Mouse (Mus musculus) right cerebral cortex, postnatal 25 days (tissue): ENCODE measurements around the gene Fam162a.
"Not testable (repeated sequence)": the region's sequence is repeated elsewhere in the genome, so short reads cannot be mapped to it uniquely, and the experiment has no call there.

Experiments
- DNase-seq: peaks from one replicate; pipeline ENCODE4 v3.0.0; 2022

The Fam162a gene

GRCm38 (mm10) chr16:36071450-36072379 is at the start of gene Fam162a, which contains the start of gene Ccdc58:
Fam162a (minus strand) TSS chr16:36071594.
Ccdc58 (plus strand) TSS chr16:36071685.
- DNase-seq = peak; percentile 91

GRCm38 (mm10) chr16:36115751-36116150 is 44.4 kb upstream of the Fam162a start:
- DNase-seq = not testable (repeated sequence)

DNA sequence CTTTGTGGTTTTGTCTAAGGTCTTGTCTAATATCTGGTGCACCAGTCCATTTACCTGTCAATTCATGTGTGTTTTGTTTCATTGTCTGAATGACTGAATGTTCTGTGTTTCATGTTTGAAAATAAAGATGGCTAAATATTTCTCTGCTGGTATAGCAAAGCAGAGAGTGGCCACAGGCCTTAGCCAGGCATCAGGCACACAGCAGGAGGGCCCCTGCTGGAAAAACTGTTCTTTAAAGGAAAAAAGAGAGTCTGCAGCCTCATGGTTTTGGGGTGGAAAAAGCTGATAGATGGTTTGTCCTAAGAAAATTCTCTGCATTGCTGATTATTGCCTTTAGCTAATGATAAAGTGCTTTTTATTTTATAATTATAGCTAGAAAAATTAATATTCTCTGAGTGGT is 40.1 kb upstream of the Fam162a start:
- DNase-seq = not testable (repeated sequence)

DNA sequence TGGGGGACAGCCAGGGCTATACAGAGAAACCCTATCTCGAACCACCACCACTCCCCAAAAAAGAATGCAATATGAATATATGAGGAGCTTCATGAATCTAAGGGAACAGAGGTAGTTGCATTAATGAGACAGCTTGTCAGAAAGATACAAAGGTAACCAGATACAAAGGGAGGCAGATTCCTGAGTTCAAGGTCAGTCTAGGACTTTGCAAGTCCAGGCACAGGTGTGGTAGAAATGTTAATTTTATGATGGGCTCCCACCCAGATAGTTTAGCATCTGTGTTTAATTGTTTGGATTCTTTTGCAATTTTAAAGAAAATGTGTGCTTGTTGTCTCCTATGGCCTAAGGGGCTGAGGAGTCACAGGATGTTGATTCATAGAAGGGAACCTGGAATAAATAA is 30.8 kb upstream of the Fam162a start:
- DNase-seq = no peak

DNA sequence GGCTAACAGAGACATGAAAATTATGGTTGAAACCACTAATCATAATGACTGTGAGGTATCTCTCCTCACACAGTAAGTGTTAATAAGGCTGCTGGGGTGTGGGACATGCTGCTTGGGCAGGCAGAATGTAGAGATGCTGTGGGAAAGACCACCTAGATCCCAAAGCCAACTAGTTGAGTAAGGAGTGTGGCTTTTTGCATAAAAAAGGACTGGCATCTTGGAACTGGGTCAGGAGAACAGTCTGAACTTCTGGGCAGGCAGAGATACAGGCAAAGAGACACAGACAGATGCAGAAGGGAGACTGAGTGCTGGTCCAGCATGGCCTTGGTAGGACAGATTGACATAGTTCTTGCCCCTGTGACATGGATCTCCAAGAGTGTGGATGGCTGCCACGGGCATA is 30.1 kb upstream of the Fam162a start:
- no peak for DNase-seq

DNA sequence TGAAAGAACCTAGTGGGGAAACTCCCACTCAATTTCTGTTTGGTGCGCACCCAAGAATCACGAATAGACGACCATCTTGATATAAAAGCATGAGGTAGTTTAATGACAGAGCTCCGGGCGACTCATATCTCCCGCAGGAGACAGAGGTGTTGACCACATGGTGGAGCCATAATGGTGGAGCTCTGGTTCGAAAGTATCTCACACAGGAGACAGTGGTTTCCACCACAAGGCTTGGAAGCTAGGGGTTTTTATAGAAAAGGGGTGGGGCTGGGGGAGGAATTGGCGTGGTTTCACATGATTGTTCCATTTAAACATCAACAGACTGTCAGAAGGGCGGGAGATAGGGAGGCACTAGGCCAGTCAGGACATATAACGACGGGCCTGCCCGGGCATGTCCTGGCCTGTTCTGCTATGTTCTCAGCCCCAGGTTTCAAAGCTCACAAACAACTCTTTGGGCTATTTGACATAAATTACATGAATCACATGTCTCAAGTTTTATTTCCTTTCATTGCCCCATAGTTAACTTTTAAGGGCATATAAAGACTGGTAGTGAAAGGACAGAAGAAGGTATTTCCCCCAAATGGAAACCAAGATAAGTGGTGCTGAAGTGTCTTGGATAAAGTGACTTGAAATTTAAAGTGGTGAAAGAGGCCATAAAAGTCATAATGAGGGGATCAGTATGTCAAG is 26.6 kb upstream of the Fam162a start:
- not testable (repeated sequence) for DNase-seq

- no peak for DNase-seq
Measured at GRCm38 (mm10) chr16:36094079-36094478, 22.7 kb upstream of the Fam162a start.

- DNase-seq = no peak
Measured at GRCm38 (mm10) chr16:36090785-36091509, 19.6 kb upstream of the Fam162a start.

- no peak for DNase-seq
Measured at GRCm38 (mm10) chr16:36089850-36090616, 18.6 kb upstream of the Fam162a start.

GRCm38 (mm10) chr16:36089065-36089464 is 17.7 kb upstream of the Fam162a start:
- no peak for DNase-seq

DNA sequence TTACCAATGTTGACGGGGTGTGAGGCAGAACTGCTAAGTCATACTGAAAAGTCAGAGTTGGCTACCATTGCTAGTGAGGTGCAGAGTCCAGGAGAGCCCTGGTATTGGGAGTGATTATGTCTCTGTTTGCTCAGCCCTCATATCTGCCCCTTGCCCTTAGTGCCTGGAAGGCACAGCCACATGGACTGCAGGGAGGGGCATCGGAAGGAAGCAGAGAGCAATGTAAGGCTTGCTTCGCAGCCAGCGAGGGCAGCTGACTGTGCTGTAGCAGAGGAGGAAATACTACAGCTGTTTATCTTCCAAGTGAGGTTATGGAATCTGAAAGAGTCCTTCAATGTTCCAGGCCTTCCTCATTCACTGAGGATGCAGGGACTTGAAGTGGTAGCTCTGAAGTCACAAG is 16.5 kb upstream of the Fam162a start:
- no peak for DNase-seq

GRCm38 (mm10) chr16:36079916-36080315 is 8.5 kb upstream of the Fam162a start:
- no peak for DNase-seq

GRCm38 (mm10) chr16:36074772-36075171 is 3.4 kb upstream of the Fam162a start:
- DNase-seq = no peak

DNA sequence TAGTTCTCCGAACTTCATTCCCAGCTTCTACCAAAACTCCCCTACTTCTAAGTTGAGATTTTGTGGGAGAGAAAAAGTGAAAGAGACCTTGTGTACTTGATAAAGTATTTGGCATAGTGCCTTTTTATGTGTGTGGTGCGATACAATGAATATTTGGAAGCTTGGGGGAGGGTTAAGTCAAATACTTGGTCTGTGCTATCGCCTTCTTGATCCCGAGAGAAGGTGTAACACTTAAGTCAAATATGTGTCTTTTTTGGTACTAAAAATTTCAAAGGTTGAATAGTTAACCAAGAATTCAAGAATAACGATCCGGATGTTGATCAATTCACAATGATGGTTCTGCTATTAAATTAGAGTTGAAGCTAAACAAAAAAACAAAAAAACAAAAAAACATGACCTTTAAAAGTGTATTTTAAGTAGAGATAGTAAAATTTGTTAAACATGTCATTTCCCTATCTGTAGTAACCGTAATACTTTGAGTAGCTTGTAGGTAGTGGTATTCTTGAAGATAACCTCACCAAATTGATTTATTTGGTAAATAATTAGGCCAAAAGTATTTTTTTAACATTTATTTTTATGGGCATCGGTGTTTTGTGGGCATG is 1.1 kb upstream of the Fam162a start:
- DNase-seq = no peak

DNA sequence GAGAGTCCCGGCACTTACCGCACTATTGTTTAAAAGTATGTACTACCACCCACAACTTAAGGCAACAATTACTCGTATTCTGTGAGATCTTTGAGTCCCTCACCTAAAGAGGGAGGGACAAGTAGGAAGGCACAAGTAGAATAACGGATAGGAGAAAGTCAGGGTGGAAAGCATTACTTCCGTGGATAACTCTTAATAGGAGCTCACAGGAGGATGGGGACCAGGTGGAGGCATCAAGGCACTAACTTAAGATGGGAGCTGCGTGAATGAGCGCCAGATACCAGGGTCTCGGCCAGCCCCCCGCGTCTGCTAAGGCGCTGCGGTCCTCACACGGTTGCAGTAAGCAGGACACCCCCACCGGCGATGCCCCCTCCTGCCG is 334 bp downstream of the Fam162a start:
- no peak for DNase-seq

DNA sequence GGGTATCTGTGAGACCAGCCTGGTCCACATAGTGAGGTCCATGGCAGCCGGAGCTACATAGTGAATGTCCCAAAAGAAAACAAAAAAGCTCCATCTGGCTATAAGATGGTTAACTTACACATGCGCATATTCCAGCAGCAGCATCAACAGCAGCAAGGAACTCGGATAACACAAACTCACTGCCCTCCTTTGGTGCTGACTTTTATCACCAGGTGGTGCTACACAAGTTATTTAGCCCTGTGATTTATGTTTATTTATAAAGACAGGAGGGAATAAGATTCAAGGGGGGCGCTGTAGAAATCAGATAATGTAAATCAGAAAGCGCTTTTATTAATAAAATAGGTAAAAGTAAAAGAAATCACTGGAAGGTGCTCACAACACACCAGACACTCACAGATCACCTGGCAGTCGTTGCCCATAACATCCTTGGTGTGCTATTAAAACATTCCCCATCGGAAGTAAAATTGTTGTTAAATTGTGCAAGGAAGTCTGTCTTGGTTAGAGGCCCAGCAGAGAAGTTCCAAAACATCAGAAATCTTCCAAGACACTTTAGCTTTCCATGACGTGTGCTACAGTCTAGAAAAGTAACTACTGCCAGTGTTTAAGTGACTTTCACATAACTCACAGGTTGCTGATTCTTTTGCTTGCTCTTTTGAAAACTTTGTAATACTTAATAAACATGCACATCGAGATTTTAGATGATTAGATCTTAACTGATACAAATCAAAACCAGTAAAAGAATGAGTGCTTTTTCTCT is 1.4 kb downstream of the Fam162a start:
- no peak for DNase-seq

DNA sequence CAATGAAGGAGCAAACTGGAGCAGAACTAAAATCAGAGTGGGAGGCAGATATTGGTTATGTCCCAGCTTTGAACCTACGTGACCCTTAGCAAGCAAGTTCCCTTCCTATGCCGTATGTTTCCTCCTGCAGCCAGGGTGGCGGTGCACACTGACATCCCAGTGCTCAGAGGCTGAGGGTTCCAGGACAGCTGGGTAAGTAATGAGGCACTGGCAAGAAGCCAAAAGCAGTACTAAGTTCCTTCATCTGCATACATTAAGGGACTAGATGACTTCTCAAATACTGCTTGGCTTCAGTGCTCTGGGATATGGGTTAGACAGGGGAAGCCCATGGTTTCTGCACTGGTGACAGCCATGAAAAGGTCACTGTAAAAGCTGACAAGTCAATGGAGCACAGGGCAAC is 3.0 kb downstream of the Fam162a start:
- no peak for DNase-seq

DNA sequence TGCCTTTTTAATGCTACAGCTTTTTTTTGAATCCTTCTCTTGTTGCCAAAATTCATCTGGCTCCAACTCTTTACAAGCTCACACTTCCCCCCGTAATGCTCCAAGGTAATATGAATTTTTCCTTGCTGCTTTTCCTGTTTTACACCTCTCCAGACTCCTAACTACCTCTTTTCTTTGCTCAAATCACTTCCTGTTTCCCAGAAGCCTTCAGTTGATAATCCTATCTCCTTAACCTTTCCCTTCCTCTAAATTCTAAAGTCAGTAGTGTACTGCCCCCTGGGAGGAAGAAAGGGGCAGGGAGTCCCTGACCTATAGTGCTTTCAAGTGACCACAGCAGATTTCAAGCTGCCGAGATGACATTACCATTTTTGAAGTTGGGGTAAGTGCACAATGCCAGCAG is 3.7 kb downstream of the Fam162a start:
- DNase-seq = no peak

- DNase-seq = no peak
Measured at GRCm38 (mm10) chr16:36064904-36065303, 6.5 kb downstream of the Fam162a start.

GRCm38 (mm10) chr16:36063315-36063714 is 8.1 kb downstream of the Fam162a start:
- DNase-seq = no peak

DNA sequence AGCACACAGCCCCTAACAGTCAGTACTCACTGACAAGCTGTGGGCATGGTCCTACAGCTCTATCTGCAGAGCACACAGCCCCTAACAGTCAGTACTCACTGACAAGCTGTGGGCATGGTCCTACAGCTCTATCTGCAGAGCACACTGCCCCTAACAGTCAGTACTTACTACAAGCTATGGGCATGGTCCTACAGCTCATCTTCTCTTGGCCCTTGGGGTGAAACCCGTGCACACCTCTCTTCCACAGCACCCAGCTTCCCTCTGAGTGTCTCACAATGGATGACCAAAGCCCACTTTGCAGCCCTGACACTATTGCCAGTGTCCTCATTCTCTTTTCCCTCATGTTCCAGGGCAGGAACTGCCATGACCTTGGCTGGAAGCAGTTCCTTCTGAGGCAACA is 8.9 kb downstream of the Fam162a start:
- not testable (repeated sequence) for DNase-seq
